Mouse (Mus musculus): ENCODE data around the gene Pakap.

Pakap gene

GRCm38 (mm10) chr4:57846381-57846990 lies 278.5 kb downstream of the Pakap start:
- no peak for DNase-seq

DNA sequence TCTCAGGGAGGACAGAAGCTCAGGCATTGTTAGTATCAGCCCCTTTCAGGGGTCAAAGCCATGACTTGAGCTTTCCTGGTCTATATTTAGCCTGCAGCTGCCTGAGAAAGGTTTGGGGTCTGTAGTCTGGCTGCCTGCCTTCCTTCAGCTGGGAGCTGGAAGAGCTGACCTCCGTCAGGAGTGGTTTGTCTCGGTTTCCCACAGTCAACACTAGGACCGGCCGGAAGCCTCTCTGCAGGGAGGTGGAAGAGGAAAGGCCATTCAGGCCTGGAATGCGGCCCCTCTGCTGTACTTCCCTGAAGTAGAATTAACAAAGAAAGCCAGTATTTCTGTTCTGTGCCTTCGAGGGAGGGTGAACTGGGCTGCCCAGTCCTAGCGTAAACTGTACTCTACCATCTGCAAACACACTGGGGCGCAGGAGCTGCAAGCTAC lies 279.0 kb downstream of the Pakap start:
- DNase-seq, result peak; percentile 41 to 52

DNA sequence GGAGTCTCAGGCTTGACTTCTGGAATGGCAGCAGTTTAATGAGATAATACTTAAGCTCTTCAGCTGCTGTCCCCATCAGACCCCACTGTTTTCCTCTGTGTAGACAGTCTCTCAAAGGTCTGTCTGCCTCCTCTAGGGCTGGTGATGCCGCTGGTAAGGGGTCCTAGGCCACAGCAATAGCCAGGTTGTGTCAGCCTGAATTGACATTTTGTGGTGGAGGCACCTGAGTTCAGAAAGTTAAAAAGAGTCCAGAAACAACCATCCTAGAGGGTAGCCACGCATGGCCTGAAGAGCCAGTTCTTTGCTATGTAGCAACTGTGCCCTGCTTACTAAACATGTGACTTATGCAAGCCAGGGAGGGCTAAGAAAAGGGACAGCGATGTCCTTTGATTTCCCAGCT lies 279.7 kb downstream of the Pakap start:
- no peak for DNase-seq

DNA sequence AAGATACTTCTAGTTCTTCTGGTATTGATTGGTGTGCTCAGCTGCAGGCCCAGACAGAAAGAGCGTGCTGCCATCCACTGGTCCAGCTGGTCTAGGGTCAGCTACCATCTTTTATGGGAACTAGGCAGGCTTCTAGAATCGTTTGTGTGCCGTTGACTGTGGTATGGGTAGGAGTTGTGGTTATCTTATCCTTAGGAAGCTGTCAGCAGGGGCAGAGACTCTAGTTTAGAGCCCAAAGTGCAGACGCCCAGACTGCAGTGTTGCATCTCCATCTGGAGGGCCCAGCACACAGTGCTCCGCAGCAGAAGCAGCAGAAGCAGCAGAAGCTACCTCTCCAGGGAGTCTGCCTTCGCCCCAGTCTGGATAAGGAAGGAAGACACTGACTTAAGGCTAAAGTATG lies 281.5 kb downstream of the Pakap start:
- DNase-seq, result no peak

DNA sequence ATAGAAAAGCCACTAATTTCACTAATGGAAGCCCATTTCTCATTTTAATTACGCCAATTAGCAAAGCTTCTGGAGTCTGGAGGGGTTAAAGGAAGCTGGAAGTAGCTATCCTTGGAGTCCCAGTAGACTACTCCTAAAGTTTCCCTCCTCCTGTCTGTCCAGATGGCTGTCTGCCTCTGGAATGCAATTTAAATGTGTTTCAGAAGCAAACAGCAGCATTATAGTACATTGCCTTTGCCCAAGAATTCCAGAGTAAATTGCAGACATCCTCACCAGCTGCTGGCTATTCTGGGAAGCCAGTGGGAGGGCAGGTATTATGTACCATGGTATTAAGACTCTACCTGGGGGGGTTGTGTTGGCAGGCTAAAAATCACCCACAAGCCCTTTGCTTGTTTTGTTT lies 283.8 kb downstream of the Pakap start:
- DNase-seq, result no peak

DNA sequence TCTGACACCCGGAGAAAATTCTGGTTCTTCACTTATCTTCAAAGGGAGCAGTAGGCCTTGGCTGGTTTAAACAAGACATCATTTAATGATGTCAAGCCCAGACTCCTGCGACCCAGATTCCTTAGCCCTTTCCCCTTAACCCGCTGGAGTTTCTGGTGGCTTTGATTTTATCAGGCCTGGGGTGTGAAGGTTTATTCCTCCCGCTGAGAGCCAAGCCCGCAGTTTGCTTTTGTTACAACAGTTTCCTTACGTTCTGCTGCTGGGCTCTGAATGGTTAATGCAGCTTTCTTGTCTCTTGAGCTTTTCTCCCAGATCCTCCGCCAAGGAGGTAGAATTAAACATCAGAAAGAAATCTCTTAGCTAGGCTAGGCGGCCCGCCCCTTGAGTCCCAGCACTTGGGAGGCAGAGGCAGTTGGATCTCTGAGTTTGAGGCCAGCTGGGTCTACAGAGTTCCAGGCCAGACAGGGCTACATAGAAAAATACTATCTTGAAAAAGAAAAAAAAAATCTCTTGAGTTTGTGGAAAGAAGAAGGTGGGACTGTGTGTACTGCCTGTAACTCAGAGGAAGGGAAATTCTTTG lies 284.6 kb downstream of the Pakap start:
- no peak for DNase-seq

GRCm38 (mm10) chr4:57854181-57854580 lies 286.2 kb downstream of the Pakap start:
- DNase-seq, result no peak

DNA sequence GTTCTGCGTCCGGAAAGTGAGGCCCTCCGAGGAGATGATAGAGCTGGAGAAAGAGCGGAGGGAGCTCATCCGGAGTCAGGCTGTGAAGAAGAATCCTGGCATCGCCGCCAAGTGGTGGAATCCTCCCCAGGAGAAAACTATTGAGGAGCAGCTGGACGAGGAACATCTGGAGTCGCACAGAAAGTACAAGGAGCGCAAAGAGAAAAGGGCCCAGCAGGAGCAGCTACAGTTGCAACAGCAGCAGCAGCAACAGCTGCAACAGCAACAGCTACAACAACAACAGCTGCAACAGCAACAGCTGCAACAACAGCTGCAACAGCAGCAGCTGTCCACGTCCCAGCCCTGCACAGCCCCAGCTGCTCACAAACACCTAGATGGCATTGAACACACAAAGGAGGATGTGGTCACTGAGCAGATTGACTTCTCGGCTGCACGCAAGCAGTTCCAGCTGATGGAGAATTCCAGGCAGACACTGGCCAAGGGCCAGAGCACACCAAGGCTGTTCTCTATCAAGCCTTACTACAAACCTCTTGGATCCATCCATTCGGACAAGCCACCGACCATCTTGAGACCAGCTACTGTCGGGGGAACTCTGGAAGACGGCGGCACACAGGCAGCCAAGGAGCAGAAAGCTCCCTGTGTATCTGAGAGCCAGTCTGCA lies 287.4 kb downstream of the Pakap start:
- DNase-seq, result peak in 1 of 2 experiments; percentile 56

DNA sequence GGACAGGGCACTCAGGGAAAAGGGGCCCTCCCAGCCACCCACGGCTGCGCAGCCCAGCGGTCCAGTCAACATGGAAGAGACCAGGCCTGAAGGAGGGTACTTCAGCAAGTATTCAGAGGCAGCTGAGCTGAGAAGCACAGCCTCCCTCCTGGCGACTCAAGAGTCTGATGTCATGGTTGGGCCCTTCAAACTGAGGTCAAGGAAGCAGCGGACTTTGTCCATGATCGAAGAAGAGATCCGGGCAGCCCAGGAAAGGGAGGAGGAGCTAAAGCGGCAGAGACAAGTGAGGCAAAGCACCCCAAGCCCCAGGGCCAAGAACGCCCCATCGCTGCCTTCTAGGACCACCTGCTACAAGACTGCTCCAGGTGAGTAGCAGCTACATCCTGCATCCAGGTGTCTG lies 288.7 kb downstream of the Pakap start:
- no peak for DNase-seq

DNA sequence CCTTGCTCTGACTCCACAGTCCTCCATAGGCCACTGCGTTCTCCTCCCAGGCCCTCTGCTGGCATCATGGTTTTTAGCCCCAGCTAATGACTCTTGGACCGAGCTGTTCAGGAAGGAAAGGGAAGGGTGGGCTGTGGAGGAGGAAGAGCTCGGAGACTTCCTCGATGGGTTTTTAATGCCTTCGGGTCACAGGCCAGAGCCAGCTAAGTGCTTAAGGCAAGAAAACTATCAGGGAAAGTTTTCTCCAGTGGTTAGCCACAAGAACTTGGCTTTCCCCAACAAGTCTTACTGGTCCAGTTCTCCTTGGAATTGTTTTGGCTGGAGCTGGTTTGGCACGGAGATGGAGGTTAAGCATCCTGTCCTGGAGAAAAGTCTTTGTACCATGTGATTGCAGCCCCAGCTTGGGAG lies 292.2 kb downstream of the Pakap start:
- peak; percentile 57 to 67 for DNase-seq

- peak in 1 of 2 experiments; percentile 2 for DNase-seq
These were observed 293.2 kb downstream of the Pakap start for GRCm38 (mm10) chr4:57861166-57861565.

DNA sequence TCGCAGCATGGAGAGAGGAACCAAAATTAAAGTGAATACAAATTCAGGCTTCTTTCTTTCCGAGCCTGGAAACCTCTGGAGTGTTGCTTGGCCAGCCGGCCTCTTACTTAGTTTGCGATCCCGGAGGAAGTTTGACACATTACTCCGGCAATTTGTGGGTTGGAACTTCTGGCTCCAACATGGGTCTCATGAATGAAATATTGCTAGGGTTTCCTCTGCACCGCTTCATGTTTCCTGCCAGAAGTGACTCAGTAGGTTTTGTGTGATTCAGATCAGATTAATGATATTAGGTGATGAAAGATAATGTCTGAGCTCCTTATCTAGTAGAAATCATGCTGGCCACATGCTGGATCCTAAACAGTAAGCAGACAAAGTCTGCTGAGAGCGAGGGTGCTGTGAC lies 293.9 kb downstream of the Pakap start:
- peak in 1 of 2 experiments; percentile 11 for DNase-seq

DNA sequence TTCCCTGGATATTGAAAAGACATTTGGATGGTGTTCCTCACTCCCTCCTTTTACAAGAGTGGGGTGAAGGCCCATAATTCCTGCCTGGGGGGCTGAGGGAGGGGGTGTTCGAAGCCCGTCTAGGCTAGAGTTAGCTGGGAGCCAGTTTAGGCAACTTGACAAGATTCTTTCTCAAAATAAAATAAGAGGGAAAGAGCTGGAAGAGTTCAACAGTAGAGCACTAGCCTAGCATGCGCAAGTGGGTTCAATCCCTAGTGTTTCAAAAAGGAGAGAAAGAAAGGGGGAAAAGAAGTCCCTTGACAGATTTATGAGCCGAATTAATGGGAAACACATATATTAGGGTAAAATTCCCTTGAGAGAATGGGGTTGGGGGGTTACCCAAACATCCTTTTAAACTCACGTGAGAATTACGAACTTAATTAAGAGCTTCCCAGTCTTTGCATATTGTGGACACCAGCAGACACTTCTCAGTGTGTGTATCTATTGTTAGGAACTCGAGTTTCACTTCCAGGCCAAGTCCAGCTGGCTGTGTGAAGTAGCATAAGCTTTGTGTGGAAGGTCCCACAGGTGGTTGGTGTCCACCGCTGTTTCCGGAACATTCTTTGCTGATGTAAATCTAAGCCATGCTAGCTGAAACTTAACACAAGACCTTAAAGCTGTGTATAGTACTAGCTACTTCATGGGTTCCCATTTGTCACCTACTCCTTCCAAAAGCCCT lies 294.4 kb downstream of the Pakap start:
- DNase-seq, result peak in 1 of 2 experiments; percentile 3

- DNase-seq, result peak; percentile 55 to 66
These were observed 298.1 kb downstream of the Pakap start for GRCm38 (mm10) chr4:57866088-57866487.

DNA sequence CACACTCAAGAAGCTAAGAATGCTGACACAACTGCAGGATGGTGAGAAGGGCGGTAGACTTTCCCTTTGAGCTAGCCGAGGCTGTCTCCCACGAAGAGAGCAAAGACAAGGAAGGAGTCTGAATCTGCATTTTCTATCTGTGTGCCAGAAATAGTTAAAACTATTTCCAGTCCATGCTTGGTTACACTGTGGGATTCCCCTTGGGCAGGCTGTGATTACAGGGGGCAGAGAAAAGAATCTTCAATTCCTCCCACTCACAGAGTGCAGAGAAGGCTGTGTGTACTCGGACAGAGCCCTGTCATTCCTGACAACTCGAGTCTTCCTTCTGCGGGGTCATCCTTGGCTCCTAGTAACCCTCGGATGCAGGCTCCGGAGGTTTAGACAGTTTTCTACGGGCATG lies 299.0 kb downstream of the Pakap start:
- no peak for DNase-seq

DNA sequence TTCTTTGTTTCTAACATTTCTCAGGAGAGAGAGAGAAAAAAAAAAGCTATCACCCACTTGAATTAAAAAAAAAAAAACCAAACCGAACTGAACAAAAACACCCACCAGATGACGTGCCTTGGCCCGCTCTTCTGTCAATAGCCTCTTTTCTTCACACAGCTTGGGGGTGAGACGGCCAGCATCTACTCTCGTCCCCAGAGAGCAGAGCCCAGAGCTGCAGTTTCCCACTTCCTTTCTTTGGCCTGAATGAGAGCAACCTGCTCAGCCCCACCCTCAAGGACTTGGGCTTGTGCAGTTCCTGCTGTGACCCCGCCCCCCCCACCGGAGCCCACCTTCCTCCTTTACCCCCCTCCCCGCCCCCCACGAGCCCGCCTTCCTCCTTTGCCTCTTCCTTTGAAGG lies 299.5 kb downstream of the Pakap start:
- DNase-seq, result no peak

- no peak for DNase-seq
These were observed 311.2 kb downstream of the Pakap start for GRCm38 (mm10) chr4:57879137-57879536.

- peak; percentile 73 to 81 for DNase-seq
These were observed 311.9 kb downstream of the Pakap start for GRCm38 (mm10) chr4:57879804-57880357.

- DNase-seq, result no peak
These were observed 315.8 kb downstream of the Pakap start for GRCm38 (mm10) chr4:57883520-57884421.

GRCm38 (mm10) chr4:57884511-57884910 lies 316.5 kb downstream of the Pakap start:
- DNase-seq, result no peak

- no peak for DNase-seq
These were observed 317.2 kb downstream of the Pakap start for GRCm38 (mm10) chr4:57885186-57885585.

Data from lung, adult 18-20 months (tissue).